Mouse (Mus musculus): Measurements from ENCODE around the gene Meis1.

DNA sequence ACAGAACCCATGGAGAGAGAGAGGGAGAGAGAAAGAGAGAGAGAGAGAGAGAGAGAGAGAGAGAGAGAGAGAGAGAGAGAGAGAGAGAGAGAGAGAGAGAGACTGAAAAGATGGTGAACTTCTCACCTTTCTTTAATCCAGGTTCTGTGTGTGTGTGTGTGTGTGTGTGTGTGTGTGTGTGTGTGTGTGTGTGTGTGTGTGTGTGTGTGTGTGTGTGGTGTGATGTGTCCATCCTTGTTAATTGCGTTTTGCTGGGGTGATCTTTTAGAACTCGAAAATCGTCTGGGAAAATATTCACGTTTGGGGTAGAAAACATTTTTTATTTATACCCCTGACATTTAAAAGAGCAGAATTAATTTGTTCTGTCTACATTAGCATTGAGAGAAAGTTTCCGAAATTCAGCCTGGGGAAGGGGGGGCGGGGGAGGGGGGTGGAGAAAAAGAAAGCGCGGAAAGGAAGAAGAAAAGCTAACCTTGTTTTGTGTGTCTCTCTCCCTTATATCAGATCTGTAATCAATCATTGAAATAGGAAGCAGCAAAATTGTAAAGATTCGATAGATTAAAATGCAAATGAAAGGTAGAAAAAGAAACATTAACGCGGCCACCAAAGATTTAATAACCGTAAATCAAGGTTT is 146.6 kb downstream of the Meis1 start:
- TF ChIP-seq CTCF (conservative IDR thresholded peaks at IDR 0.05 in 1 of 2, IDR thresholded peaks at IDR 0.05 in 1 of 2; ENCODE audit: low read depth in 2 of 2, low read length in 2 of 2) (no peak), ELF1 (IDR thresholded peaks at IDR 0.05; ENCODE audit: low read depth, low read length) (no peak), EP300 (IDR thresholded peaks at IDR 0.05; ENCODE audit: low read length) (no peak), POLR2A (IDR thresholded peaks at IDR 0.05; ENCODE audit: low read depth, low read length) (no peak), MAX (IDR thresholded peaks at IDR 0.05; ENCODE audit: low read length) (no peak), ZC3H11A (IDR thresholded peaks at IDR 0.05; ENCODE audit: low read depth, low read length) (no peak), KAT2A (IDR thresholded peaks at IDR 0.05; ENCODE audit: insufficient replicate concordance, low read length) (no peak), SMC3 (IDR thresholded peaks at IDR 0.05; ENCODE audit: low read depth, low read length) (no peak)
